Mouse (Mus musculus) MEL (cell line): Measurements from ENCODE around the gene Pck1. TPM values are rescaled to one million over a fixed set of nuclear protein-coding genes. Genes with fewer than 3 reads are reported as not detected.

Experiments used
- DNase-seq: peaks from one replicate; pipeline ENCODE4 v3.0.0; 2011; ENCODE audit warnings: low read depth, low spot score
- H3K27ac ChIP-seq: 2 replicates; pipeline ENCODE4 v1.5.1; 2012; ENCODE audit warnings: low read depth, mild to moderate bottlenecking, control low read depth, low read length, moderate library complexity; ENCODE audit not compliant: control insufficient read depth
- H3K27me3 ChIP-seq, 2 experiments: fragments of 150-350 bp in 1 of 2; sonication (generic) in 1 of 2; 2 replicates each; pipeline ENCODE4 v1.6.1; 2012; ENCODE audit warnings: low read length in 2 of 2, mild to moderate bottlenecking in 2 of 2, improper control_type of control experiment in 1 of 2, moderate library complexity in 1 of 2; ENCODE audit not compliant: insufficient read depth in 2 of 2, control insufficient read depth in 1 of 2
- H3K36me3 ChIP-seq, 2 experiments: 2 replicates each; pipeline ENCODE4 v1.6.1; 2012 to 2014; ENCODE audit warnings: low read length in 2 of 2, improper control_type of control experiment in 1 of 2, inconsistent platforms in 1 of 2, mild to moderate bottlenecking in 1 of 2; ENCODE audit not compliant: insufficient read depth in 2 of 2, control insufficient read depth in 1 of 2
- H3K4me1 ChIP-seq, 2 experiments: fragments of 150-350 bp in 1 of 2; sonication (generic) in 1 of 2; 2 replicates each; pipeline ENCODE4 v1.6.1; 2012; ENCODE audit warnings: low read length in 2 of 2, improper control_type of control experiment in 1 of 2, mild to moderate bottlenecking in 1 of 2; ENCODE audit not compliant: insufficient read depth in 2 of 2, control insufficient read depth in 1 of 2
- H3K4me3 ChIP-seq, 2 experiments: fragments of 150-350 bp in 1 of 2; sonication (generic) in 1 of 2; 2 replicates each; pipeline ENCODE4 v1.5.1; 2012; ENCODE audit warnings: low read depth in 2 of 2, low read length in 2 of 2, mild to moderate bottlenecking in 2 of 2, moderate library complexity in 2 of 2, control low read depth in 1 of 2, improper control_type of control experiment in 1 of 2; ENCODE audit not compliant: control insufficient read depth in 1 of 2, insufficient read depth in 1 of 2
- H3K79me2 ChIP-seq: 2 replicates; pipeline ENCODE4 v1.6.1; 2012; ENCODE audit warnings: mild to moderate bottlenecking, low read length, moderate library complexity; ENCODE audit not compliant: control insufficient read depth, poor library complexity, insufficient read depth
- H3K9ac ChIP-seq: 2 replicates; pipeline ENCODE4 v1.6.1; 2012; ENCODE audit warnings: low read depth, mild to moderate bottlenecking, control low read depth, low read length, moderate library complexity; ENCODE audit not compliant: control insufficient read depth, poor library complexity, severe bottlenecking
- H3K9me3 ChIP-seq: fragments of 150-350 bp; sonication (generic); replicated peaks from 2 replicates; pipeline ENCODE4 v1.6.1; 2012; ENCODE audit warnings: mild to moderate bottlenecking, low read length, improper control_type of control experiment, moderate library complexity; ENCODE audit not compliant: insufficient read depth
- CHD1 ChIP-seq: IDR thresholded peaks from 2 replicates; pipeline ENCODE4 v1.6.1; 2012; ENCODE audit warnings: low read depth, mild to moderate bottlenecking, inconsistent platforms, low read length, improper control_type of control experiment
- CHD2 ChIP-seq: IDR thresholded peaks from 2 replicates; pipeline ENCODE4 v1.6.1; 2011; ENCODE audit warnings: low read length, improper control_type of control experiment
- CTCF ChIP-seq, 3 experiments: IDR thresholded peaks in 2 of 3; conservative IDR thresholded peaks in 1 of 3; 2 replicates each; pipeline ENCODE4 v1.5.1; 2011 to 2012; ENCODE audit warnings: low read length in 3 of 3, low read depth in 2 of 3, mild to moderate bottlenecking in 2 of 3, improper control_type of control experiment in 1 of 3, inconsistent platforms in 1 of 3, mixed read lengths in 1 of 3, moderate library complexity in 1 of 3; ENCODE audit not compliant: control insufficient read depth in 1 of 3, insufficient read depth in 1 of 3, poor library complexity in 1 of 3, severe bottlenecking in 1 of 3
- EP300 ChIP-seq, 2 experiments: IDR thresholded peaks; 2 replicates each; pipeline ENCODE4 v1.6.1; 2011; ENCODE audit warnings: improper control_type of control experiment in 2 of 2, low read length in 2 of 2, low read depth in 1 of 2, mild to moderate bottlenecking in 1 of 2
- ETS1 ChIP-seq: IDR thresholded peaks from 2 replicates; pipeline ENCODE4 v1.6.1; 2012; ENCODE audit warnings: low read depth, mild to moderate bottlenecking, inconsistent platforms, low read length, improper control_type of control experiment, moderate library complexity
- GABPA ChIP-seq: IDR thresholded peaks from 2 replicates; pipeline ENCODE4 v1.6.1; 2012; ENCODE audit warnings: low read depth, mild to moderate bottlenecking, inconsistent platforms, low read length, improper control_type of control experiment, moderate library complexity
- GATA1 ChIP-seq: IDR thresholded peaks from 2 replicates; pipeline ENCODE4 v1.6.1; 2011; ENCODE audit warnings: low read depth, low read length, improper control_type of control experiment
- JUND ChIP-seq: IDR thresholded peaks from 2 replicates; pipeline ENCODE4 v1.6.1; 2011; ENCODE audit warnings: low read depth, mild to moderate bottlenecking, improper control_type of control experiment, low read length
- KAT2A ChIP-seq: conservative IDR thresholded peaks from 2 replicates; pipeline ENCODE4 v1.6.1; 2012; ENCODE audit warnings: low read depth, low read length, improper control_type of control experiment, inconsistent platforms
- MAZ ChIP-seq: IDR thresholded peaks from 2 replicates; pipeline ENCODE4 v1.6.1; 2012; ENCODE audit warnings: low read depth, mild to moderate bottlenecking, inconsistent platforms, low read length, improper control_type of control experiment
- MEF2A ChIP-seq: IDR thresholded peaks from 2 replicates; pipeline ENCODE4 v1.6.1; 2014; ENCODE audit warnings: low read depth, mild to moderate bottlenecking, inconsistent platforms, low read length, improper control_type of control experiment; ENCODE audit not compliant: poor library complexity, insufficient replicate concordance, severe bottlenecking; ENCODE audit errors: extremely low read depth
- MYC ChIP-seq: IDR thresholded peaks from 2 replicates; pipeline ENCODE4 v1.6.1; 2011; ENCODE audit warnings: low read depth, mild to moderate bottlenecking, low read length, improper control_type of control experiment, moderate library complexity
- NRF1 ChIP-seq: IDR thresholded peaks from 2 replicates; pipeline ENCODE4 v1.6.1; 2014; ENCODE audit warnings: low read depth, mild to moderate bottlenecking, inconsistent platforms, low read length, improper control_type of control experiment, moderate library complexity; ENCODE audit not compliant: poor library complexity, insufficient read depth, severe bottlenecking
- POLR2A ChIP-seq, 2 experiments: IDR thresholded peaks; 2 replicates each; pipeline ENCODE4 v1.6.1; 2011 to 2012; ENCODE audit warnings: low read length in 2 of 2, mild to moderate bottlenecking in 2 of 2, control low read depth in 1 of 2, improper control_type of control experiment in 1 of 2, low read depth in 1 of 2, moderate library complexity in 1 of 2; ENCODE audit not compliant: control insufficient read depth in 1 of 2, insufficient read depth in 1 of 2, poor library complexity in 1 of 2
- RAD21 ChIP-seq: IDR thresholded peaks from 2 replicates; pipeline ENCODE4 v1.6.1; 2011; ENCODE audit warnings: mild to moderate bottlenecking, low read depth, low read length, improper control_type of control experiment
- RCOR1 ChIP-seq: IDR thresholded peaks from 2 replicates; pipeline ENCODE4 v1.6.1; 2012; ENCODE audit warnings: low read depth, mild to moderate bottlenecking, inconsistent platforms, low read length, improper control_type of control experiment
- SMC3 ChIP-seq: IDR thresholded peaks from 2 replicates; pipeline ENCODE4 v1.6.1; 2011; ENCODE audit warnings: low read depth, low read length, improper control_type of control experiment
- TBP ChIP-seq: IDR thresholded peaks from 2 replicates; pipeline ENCODE4 v1.8.0; 2011; ENCODE audit warnings: low read depth, low read length, improper control_type of control experiment
- TCF12 ChIP-seq: IDR thresholded peaks from 2 replicates; pipeline ENCODE4 v1.6.1; 2014; ENCODE audit warnings: low read depth, mild to moderate bottlenecking, inconsistent platforms, low read length, improper control_type of control experiment, moderate library complexity
- ZC3H11A ChIP-seq: IDR thresholded peaks from 2 replicates; pipeline ENCODE4 v1.6.1; 2012; ENCODE audit warnings: low read depth, mild to moderate bottlenecking, inconsistent platforms, low read length, improper control_type of control experiment
- ZKSCAN1 ChIP-seq: IDR thresholded peaks from 2 replicates; pipeline ENCODE4 v1.6.1; 2012; ENCODE audit warnings: low read depth, mild to moderate bottlenecking, inconsistent platforms, low read length, improper control_type of control experiment, moderate library complexity
- ZMIZ1 ChIP-seq: IDR thresholded peaks from 2 replicates; pipeline ENCODE4 v1.6.1; 2012; ENCODE audit warnings: low read depth, mild to moderate bottlenecking, inconsistent platforms, low read length, improper control_type of control experiment, moderate library complexity
- ZNF384 ChIP-seq: IDR thresholded peaks from 2 replicates; pipeline ENCODE4 v1.6.1; 2012; ENCODE audit warnings: low read depth, mild to moderate bottlenecking, inconsistent platforms, low read length, improper control_type of control experiment
- polyA plus RNA-seq, 2 experiments: library from polyadenylated mRNA; stranded (reverse) in 1 of 2; unstranded in 1 of 2; fragments of >175 nt in 1 of 2; fragments of >200 nt in 1 of 2; gene quantifications; 2 replicates each; pipeline versions ENCODE4 v1.2.1 to v1.2.4; 2012; ENCODE audit warnings: low replicate concordance in 2 of 2, low read depth in 1 of 2; ENCODE audit not compliant: insufficient read length in 2 of 2, insufficient read depth in 1 of 2, missing spikeins in 1 of 2
- total RNA-seq: library from RNA; depleted of rRNA; stranded (reverse); fragments of 300-350 nt; gene quantifications from 2 replicates; pipeline ENCODE4 v1.2.3, GENCODE M21; 2012

Pck1 gene
- total and polyA plus RNA-seq, 3 experiments: not detected

GRCm38 (mm10) chr2:173145808-173146207 is 7.0 kb upstream of the Pck1 start:
- Histone ChIP-seq H3K27me3 (no peaks in the 10 kb centered on the region), H3K4me3 (no peak overlapping the region), H3K4me1 (no peaks in the 10 kb centered on the region), H3K9ac (no peak overlapping the region), H3K36me3 (no peaks in the 10 kb centered on the region), H3K27ac (no peak overlapping the region), H3K9me3 (no peaks in the 10 kb centered on the region), H3K79me2 (no peaks in the 10 kb centered on the region)
- DNase-seq: no peak
- no peak for TF ChIP-seq CHD1
- TF ChIP-seq RAD21: no peak
- TF ChIP-seq ZKSCAN1: no peak
- no peak for TF ChIP-seq ETS1
- TF ChIP-seq ZC3H11A: no peak
- no peak for TF ChIP-seq MAZ
- no peak for TF ChIP-seq TCF12
- TF ChIP-seq ZMIZ1: no peak
- TF ChIP-seq MYC: no peak
- no peak for TF ChIP-seq SMC3
- TF ChIP-seq TBP: no peak
- no peak for TF ChIP-seq NRF1
- TF ChIP-seq GATA1: no peak
- no peak for TF ChIP-seq KAT2A
- TF ChIP-seq ZNF384: no peak
- TF ChIP-seq RCOR1: no peak

- no peaks in the 10 kb centered on the region for H3K36me3 ChIP-seq
- TF ChIP-seq CHD1 (no peak), MAZ (no peak), MYC (no peak), ZNF384 (no peak), CTCF (IDR thresholded peaks at IDR 0.05 in 2 of 3, conservative IDR thresholded peaks at IDR 0.05 in 1 of 3; ENCODE audit: control insufficient read depth in 1 of 3, insufficient read depth in 1 of 3, low read depth in 2 of 3, low read length in 3 of 3, poor library complexity in 1 of 3, severe bottlenecking in 1 of 3) (no peak), JUND (no peak), ETS1 (no peak), GATA1 (no peak), EP300 (IDR thresholded peaks at IDR 0.05; ENCODE audit: low read depth in 1 of 2, low read length in 2 of 2) (no peak), CHD2 (no peak), POLR2A (IDR thresholded peaks at IDR 0.05; ENCODE audit: control insufficient read depth in 1 of 2, insufficient read depth in 1 of 2, low read depth in 1 of 2, low read length in 2 of 2, poor library complexity in 1 of 2) (no peak), MEF2A (no peak), GABPA (no peak), ZMIZ1 (no peak)
- no peak overlapping the region for H3K9ac ChIP-seq
- DNase-seq: no peak
- H3K27me3 ChIP-seq: no peaks in the 10 kb centered on the region
- H3K4me1 ChIP-seq: no peaks in the 10 kb centered on the region
- no peak overlapping the region for H3K27ac ChIP-seq
- H3K79me2 ChIP-seq: no peaks in the 10 kb centered on the region
- no peak overlapping the region for H3K4me3 ChIP-seq
- H3K9me3 ChIP-seq: no peaks in the 10 kb centered on the region
Observed at GRCm38 (mm10) chr2:173146728-173147127, 6.1 kb upstream of the Pck1 start.
